Mouse (Mus musculus): Measurements from ENCODE around the gene Cux2. TPM values are rescaled to one million over a fixed set of nuclear protein-coding genes. Genes with fewer than 3 reads are reported as not detected.

Cux2 gene
- total RNA-seq, 1 experiment from 2014 or later, result under 0.01 TPM

GRCm38 (mm10) chr5:121895117-121895756 lies 154.7 kb downstream of the Cux2 start:
- ATAC-seq (ENCODE audit: extremely low read depth, insufficient number of reproducible peaks, low FRiP score, poor library complexity, severe bottlenecking), result no peak

GRCm38 (mm10) chr5:121894647-121895046 lies 155.3 kb downstream of the Cux2 start:
- ATAC-seq (ENCODE audit: extremely low read depth, insufficient number of reproducible peaks, low FRiP score, poor library complexity, severe bottlenecking), result no peak

GRCm38 (mm10) chr5:121893581-121893980 lies 156.3 kb downstream of the Cux2 start:
- no peak for ATAC-seq (ENCODE audit: extremely low read depth, insufficient number of reproducible peaks, low FRiP score, poor library complexity, severe bottlenecking)

GRCm38 (mm10) chr5:121892281-121892680 lies 157.6 kb downstream of the Cux2 start:
- ATAC-seq (ENCODE audit: extremely low read depth, insufficient number of reproducible peaks, low FRiP score, poor library complexity, severe bottlenecking), result no peak

- ATAC-seq (ENCODE audit: extremely low read depth, insufficient number of reproducible peaks, low FRiP score, poor library complexity, severe bottlenecking), result no peak
Observed at GRCm38 (mm10) chr5:121890925-121891324, 159.0 kb downstream of the Cux2 start.

- no peak for ATAC-seq (ENCODE audit: extremely low read depth, insufficient number of reproducible peaks, low FRiP score, poor library complexity, severe bottlenecking)
Observed at GRCm38 (mm10) chr5:121889819-121890362, 160.0 kb downstream of the Cux2 start.

- ATAC-seq (ENCODE audit: extremely low read depth, insufficient number of reproducible peaks, low FRiP score, poor library complexity, severe bottlenecking), result no peak
Observed at GRCm38 (mm10) chr5:121889375-121889774, 160.5 kb downstream of the Cux2 start.

GRCm38 (mm10) chr5:121883356-121883755 lies 166.5 kb downstream of the Cux2 start:
- ATAC-seq (ENCODE audit: extremely low read depth, insufficient number of reproducible peaks, low FRiP score, poor library complexity, severe bottlenecking), result no peak

GRCm38 (mm10) chr5:121879211-121879610 lies 170.7 kb downstream of the Cux2 start:
- ATAC-seq (ENCODE audit: extremely low read depth, insufficient number of reproducible peaks, low FRiP score, poor library complexity, severe bottlenecking), result no peak; the same call in 1 of the 2 replicates

GRCm38 (mm10) chr5:121878703-121879102 lies 171.2 kb downstream of the Cux2 start:
- no peak for ATAC-seq (ENCODE audit: extremely low read depth, insufficient number of reproducible peaks, low FRiP score, poor library complexity, severe bottlenecking)

GRCm38 (mm10) chr5:121876901-121877300 lies 173.0 kb downstream of the Cux2 start:
- no peak for ATAC-seq (ENCODE audit: extremely low read depth, insufficient number of reproducible peaks, low FRiP score, poor library complexity, severe bottlenecking)

- ATAC-seq (ENCODE audit: extremely low read depth, insufficient number of reproducible peaks, low FRiP score, poor library complexity, severe bottlenecking), result no peak
Observed at GRCm38 (mm10) chr5:121875041-121875440, 174.9 kb downstream of the Cux2 start.

GRCm38 (mm10) chr5:121872158-121872557 lies 177.7 kb downstream of the Cux2 start:
- ATAC-seq (ENCODE audit: extremely low read depth, insufficient number of reproducible peaks, low FRiP score, poor library complexity, severe bottlenecking), result no peak

GRCm38 (mm10) chr5:121871515-121872030 lies 178.3 kb downstream of the Cux2 start:
- ATAC-seq (ENCODE audit: extremely low read depth, insufficient number of reproducible peaks, low FRiP score, poor library complexity, severe bottlenecking), result no peak

- ATAC-seq (ENCODE audit: extremely low read depth, insufficient number of reproducible peaks, low FRiP score, poor library complexity, severe bottlenecking), result no peak
Observed at GRCm38 (mm10) chr5:121870832-121871231, 179.1 kb downstream of the Cux2 start.

GRCm38 (mm10) chr5:121867963-121868362 lies 181.9 kb downstream of the Cux2 start:
- ATAC-seq (ENCODE audit: extremely low read depth, insufficient number of reproducible peaks, low FRiP score, poor library complexity, severe bottlenecking), result no peak

GRCm38 (mm10) chr5:121864330-121864729 lies 185.6 kb downstream of the Cux2 start:
- no peak for ATAC-seq (ENCODE audit: extremely low read depth, insufficient number of reproducible peaks, low FRiP score, poor library complexity, severe bottlenecking)

GRCm38 (mm10) chr5:121861964-121862363 lies 187.9 kb downstream of the Cux2 start:
- no peak for ATAC-seq (ENCODE audit: extremely low read depth, insufficient number of reproducible peaks, low FRiP score, poor library complexity, severe bottlenecking)

GRCm38 (mm10) chr5:121858427-121858826 lies 191.5 kb downstream of the Cux2 start:
- ATAC-seq (ENCODE audit: extremely low read depth, insufficient number of reproducible peaks, low FRiP score, poor library complexity, severe bottlenecking), result no peak

- ATAC-seq (ENCODE audit: extremely low read depth, insufficient number of reproducible peaks, low FRiP score, poor library complexity, severe bottlenecking), result no peak
Observed at GRCm38 (mm10) chr5:121856740-121857139, 193.2 kb downstream of the Cux2 start.

GRCm38 (mm10) chr5:121854768-121855167 lies 195.1 kb downstream of the Cux2 start:
- ATAC-seq (ENCODE audit: extremely low read depth, insufficient number of reproducible peaks, low FRiP score, poor library complexity, severe bottlenecking), result no peak

All from neutrophil, adult 5-6 weeks (primary cell).